Mouse (Mus musculus) thymus, postnatal 36 days (tissue): ENCODE results near the gene Pacrg.

Source experiments
- DNase-seq, 2 experiments: peaks; one replicate each; pipeline ENCODE4 v3.0.0; 2022; ENCODE audit warnings: mixed read lengths in 2 of 2

The Pacrg gene

GRCm38 (mm10) chr17:10365501-10366482 is 474.3 kb downstream of the Pacrg start:
- no peak for DNase-seq

- no peak for DNase-seq
These were observed 477.0 kb downstream of the Pacrg start for GRCm38 (mm10) chr17:10363151-10363550.

GRCm38 (mm10) chr17:10361882-10362291 is 478.2 kb downstream of the Pacrg start:
- DNase-seq: no peak

GRCm38 (mm10) chr17:10360738-10361137 is 479.4 kb downstream of the Pacrg start:
- DNase-seq: no peak

GRCm38 (mm10) chr17:10359466-10359865 is 480.6 kb downstream of the Pacrg start:
- DNase-seq: no peak

- DNase-seq: no peak
These were observed 482.8 kb downstream of the Pacrg start for GRCm38 (mm10) chr17:10357348-10357747.

- DNase-seq: no peak
These were observed 483.8 kb downstream of the Pacrg start for GRCm38 (mm10) chr17:10356294-10356693.

GRCm38 (mm10) chr17:10355746-10356145 is 484.4 kb downstream of the Pacrg start:
- DNase-seq: no peak
